Mouse (Mus musculus) neural tube, embryonic 12.5 days (tissue): ENCODE measurements around the gene Plagl1. TPM values are rescaled to one million over a fixed set of nuclear protein-coding genes. Genes with fewer than 3 reads are reported as not detected.

Source experiments
- ATAC-seq: fragments of 200-750 bp; cut with Nextera tagmentation; 2 replicates; pipeline ENCODE4 v1.8.0; 2017; ENCODE audit warnings: low read depth, mild to moderate bottlenecking, moderate TSS enrichment, moderate library complexity; ENCODE audit not compliant: low FRiP score
- H3K27ac ChIP-seq: fragments of 300-500 bp; sonication (generic); 2 replicates; pipeline ENCODE4 v1.5.1; 2016
- H3K27me3 ChIP-seq: fragments of 300-500 bp; sonication (generic); replicated peaks from 2 replicates; pipeline ENCODE4 v1.6.1; 2016; ENCODE audit warnings: mild to moderate bottlenecking
- H3K36me3 ChIP-seq: fragments of 300-500 bp; sonication (generic); 2 replicates; pipeline ENCODE4 v1.6.1; 2016; ENCODE audit warnings: mild to moderate bottlenecking
- H3K4me1 ChIP-seq: fragments of 300-500 bp; sonication (generic); 2 replicates; pipeline ENCODE4 v1.6.1; 2016
- H3K4me2 ChIP-seq: fragments of 300-500 bp; sonication (generic); replicated peaks from 2 replicates; pipeline ENCODE4 v1.6.1; 2016; ENCODE audit warnings: mild to moderate bottlenecking
- H3K4me3 ChIP-seq: fragments of 300-500 bp; sonication (generic); 2 replicates; pipeline ENCODE4 v1.5.1; 2016
- H3K9ac ChIP-seq: fragments of 300-500 bp; sonication (generic); 2 replicates; pipeline ENCODE4 v1.6.1; 2016; ENCODE audit warnings: mild to moderate bottlenecking
- H3K9me3 ChIP-seq: fragments of 300-500 bp; sonication (generic); 2 replicates; pipeline ENCODE4 v1.6.1; 2016; ENCODE audit warnings: mild to moderate bottlenecking
- WGBS: fragments of 180-500 bp; shearing (Covaris S2); methylation state at CpG from one replicate; pipeline ENCODE4 v1.1.7; 2016; 5-methylcytosine and 5-hydroxymethylcytosine counted together
- polyA plus RNA-seq: library from polyadenylated mRNA; unstranded; fragments of >200 nt; fragmentation: Nextera tagmentation; extraction: Ambion mirVana; gene quantifications from 2 replicates; pipeline ENCODE4 v1.2.1, GENCODE M21; 2016

Gene Plagl1
- polyA plus RNA-seq, 1 experiment from 2014 or later, result 83.7 TPM

DNA sequence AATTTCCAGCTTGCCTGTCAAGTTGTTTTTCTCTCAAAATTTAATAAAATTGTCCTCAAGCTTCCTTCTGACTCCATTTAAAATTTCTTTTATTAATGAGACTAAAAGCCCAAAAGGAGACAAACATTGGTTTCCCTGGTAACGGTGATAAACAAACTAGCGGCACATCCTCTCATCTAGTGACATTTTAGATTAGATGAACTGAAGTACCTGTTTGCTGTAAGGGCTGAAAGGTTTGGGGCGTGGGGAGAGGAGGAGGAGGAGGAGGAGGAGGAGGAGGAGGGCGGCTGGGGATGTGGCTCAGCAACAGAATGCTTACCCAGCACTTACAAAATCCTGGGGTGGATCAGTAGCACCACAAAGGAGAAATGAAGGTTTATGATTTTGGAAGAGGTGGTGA lies 12.5 kb upstream of the Plagl1 start:
- no peaks in the 10 kb centered on the region for H3K9me3 ChIP-seq
- H3K9ac ChIP-seq, result no peak overlapping the region
- H3K27me3 ChIP-seq, result no peaks in the 10 kb centered on the region
- H3K4me3 ChIP-seq, result no peak overlapping the region
- no peak overlapping the region for H3K27ac ChIP-seq
- H3K4me2 ChIP-seq, result no peak overlapping the region
- no peak for ATAC-seq
- H3K4me1 ChIP-seq, result no peaks in the 10 kb centered on the region
- 50% methylated on average over 4 of the region's 4 CpGs for WGBS
- no peaks in the 10 kb centered on the region for H3K36me3 ChIP-seq

DNA sequence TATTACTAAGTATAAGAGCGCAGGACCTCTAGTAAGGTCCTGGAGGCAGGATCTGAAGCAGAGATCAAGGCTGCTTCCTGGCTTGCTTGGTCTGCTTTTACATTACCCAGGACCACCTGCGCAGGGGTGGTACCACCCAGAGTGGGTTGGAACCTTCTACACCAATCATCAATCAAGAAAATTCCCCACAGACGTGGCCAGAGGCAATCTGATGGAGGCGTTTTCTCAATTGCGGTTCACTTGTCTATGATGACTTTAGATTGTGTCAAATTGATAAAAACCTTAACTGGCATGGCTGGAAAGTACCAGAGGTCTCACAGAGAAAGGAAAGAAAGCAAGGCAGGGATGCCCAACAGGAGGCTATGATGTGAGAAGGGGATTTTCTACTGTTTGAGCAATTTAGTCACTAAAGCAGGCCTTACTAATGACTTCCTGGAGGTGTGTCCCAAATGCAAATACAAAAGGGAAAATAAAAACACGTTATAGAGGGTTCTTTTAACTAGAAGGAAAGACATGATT lies 3.4 kb upstream of the Plagl1 start:
- H3K9me3 ChIP-seq, result no peaks in the 10 kb centered on the region
- H3K4me2 ChIP-seq, result no peak overlapping the region
- no peak overlapping the region for H3K27ac ChIP-seq
- no peak overlapping the region for H3K9ac ChIP-seq
- no peak for ATAC-seq
- peaks cover 6% of the 10 kb centered on the region for H3K4me1 ChIP-seq
- H3K36me3 ChIP-seq, result no peaks in the 10 kb centered on the region
- 79% methylated on average over 6 of the region's 6 CpGs for WGBS
- H3K4me3 ChIP-seq, result no peak overlapping the region
- H3K27me3 ChIP-seq, result peaks cover 24% of the 10 kb centered on the region

GRCm38 (mm10) chr10:13060821-13061671 lies 742 bp downstream of the Plagl1 start:
- no peaks in the 10 kb centered on the region for H3K9me3 ChIP-seq
- H3K27me3 ChIP-seq, result peaks cover 24% of the 10 kb centered on the region
- peak overlapping the region; percentile 44 for H3K4me3 ChIP-seq
- peak overlapping the region; percentile 84 for H3K4me2 ChIP-seq
- peak; percentile 68 for ATAC-seq
- H3K27ac ChIP-seq, result no peak overlapping the region
- WGBS, result 11% methylated on average over 46 of the region's 46 CpGs
- peak overlapping the region; percentile 49 for H3K9ac ChIP-seq
- H3K36me3 ChIP-seq, result no peaks in the 10 kb centered on the region
- peaks cover 12% of the 10 kb centered on the region for H3K4me1 ChIP-seq

- no peak overlapping the region for H3K27ac ChIP-seq
- peaks cover 12% of the 10 kb centered on the region for H3K4me1 ChIP-seq
- H3K27me3 ChIP-seq, result peaks cover 24% of the 10 kb centered on the region
- H3K36me3 ChIP-seq, result no peaks in the 10 kb centered on the region
- ATAC-seq, result no peak
- WGBS, result 46% methylated on average over 8 of the region's 8 CpGs
- H3K9ac ChIP-seq, result no peak overlapping the region
- H3K9me3 ChIP-seq, result no peaks in the 10 kb centered on the region
- H3K4me2 ChIP-seq, result no peak overlapping the region
- no peak overlapping the region for H3K4me3 ChIP-seq
Measured at GRCm38 (mm10) chr10:13062373-13062772, 2.1 kb downstream of the Plagl1 start.

DNA sequence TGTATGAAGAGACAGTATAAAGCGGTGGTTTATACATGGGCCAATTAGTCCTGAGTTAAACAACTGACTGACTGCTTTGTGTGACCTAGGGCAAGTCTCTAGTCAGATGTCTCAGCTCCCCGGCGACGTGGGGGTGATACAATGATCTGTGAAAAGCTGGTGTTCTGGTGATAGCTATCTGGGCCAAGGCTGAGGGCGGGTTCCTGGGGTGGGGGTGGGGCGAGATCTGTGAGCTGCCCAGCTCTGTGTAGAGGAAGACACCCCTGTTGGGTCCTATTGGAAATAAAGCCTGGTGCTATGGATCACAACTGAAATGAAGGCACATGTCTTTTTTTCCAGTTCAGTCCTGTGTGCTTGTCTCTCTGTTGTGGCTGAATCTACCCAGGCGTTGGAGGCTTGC lies 3.2 kb downstream of the Plagl1 start:
- Histone ChIP-seq H3K9me3 (no peaks in the 10 kb centered on the region), H3K4me3 (no peak overlapping the region), H3K36me3 (no peaks in the 10 kb centered on the region), H3K4me2 (no peak overlapping the region), H3K9ac (no peak overlapping the region), H3K27me3 (peaks cover 24% of the 10 kb centered on the region), H3K4me1 (peaks cover 12% of the 10 kb centered on the region), H3K27ac (no peak overlapping the region)
- WGBS, result 18% methylated on average over 7 of the region's 7 CpGs
- ATAC-seq, result 0 out of 2 replicates have a peak, but pooled peaks have one; percentile 22

DNA sequence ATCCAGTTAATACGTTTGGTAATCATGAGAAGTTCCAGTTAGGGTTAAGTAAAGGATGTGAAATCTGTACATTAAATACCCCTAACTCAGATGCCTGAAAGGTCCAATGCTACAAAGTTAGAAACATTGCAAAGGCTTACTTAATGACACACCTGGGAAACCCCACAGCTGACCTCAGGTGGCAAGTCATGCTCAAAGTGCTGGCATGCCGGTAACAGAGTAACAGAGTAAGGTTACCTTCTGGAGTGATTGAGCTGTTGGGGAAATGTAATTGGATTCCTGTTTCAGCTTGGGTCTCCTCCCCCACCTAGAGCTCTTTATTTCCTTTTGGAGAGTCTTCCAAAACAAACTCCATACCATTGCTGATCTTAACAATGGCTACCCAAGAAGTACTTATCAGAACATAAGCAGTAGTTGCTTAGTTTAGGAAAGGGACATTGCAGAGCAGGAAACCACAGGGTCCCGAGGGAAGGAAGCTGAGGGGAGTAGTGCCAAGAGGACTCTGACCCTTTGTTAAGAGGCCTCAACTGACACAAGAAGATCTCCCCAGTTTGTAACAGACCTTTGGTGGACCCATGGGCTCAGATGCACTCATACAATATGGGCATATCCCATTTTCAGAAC lies 4.9 kb downstream of the Plagl1 start:
- WGBS, result 80% methylated on average over 3 of the region's 3 CpGs
- H3K27ac ChIP-seq, result no peak overlapping the region
- H3K4me3 ChIP-seq, result no peak overlapping the region
- peaks cover 16% of the 10 kb centered on the region for H3K27me3 ChIP-seq
- no peak for ATAC-seq
- H3K4me2 ChIP-seq, result no peak overlapping the region
- H3K9me3 ChIP-seq, result no peaks in the 10 kb centered on the region
- no peaks in the 10 kb centered on the region for H3K36me3 ChIP-seq
- peaks cover 12% of the 10 kb centered on the region for H3K4me1 ChIP-seq
- H3K9ac ChIP-seq, result no peak overlapping the region

- Histone ChIP-seq H3K9ac (no peak overlapping the region), H3K9me3 (peaks cover 7% of the 10 kb centered on the region; the same call in 1 of the 2 replicates), H3K4me1 (no peaks in the 10 kb centered on the region), H3K4me3 (no peak overlapping the region), H3K36me3 (no peaks in the 10 kb centered on the region), H3K27me3 (no peaks in the 10 kb centered on the region), H3K27ac (no peak overlapping the region), H3K4me2 (no peak overlapping the region)
- no peak for ATAC-seq
- WGBS, result 97% methylated on average over 2 of the region's 2 CpGs
Measured at GRCm38 (mm10) chr10:13071031-13071430, 10.7 kb downstream of the Plagl1 start.

DNA sequence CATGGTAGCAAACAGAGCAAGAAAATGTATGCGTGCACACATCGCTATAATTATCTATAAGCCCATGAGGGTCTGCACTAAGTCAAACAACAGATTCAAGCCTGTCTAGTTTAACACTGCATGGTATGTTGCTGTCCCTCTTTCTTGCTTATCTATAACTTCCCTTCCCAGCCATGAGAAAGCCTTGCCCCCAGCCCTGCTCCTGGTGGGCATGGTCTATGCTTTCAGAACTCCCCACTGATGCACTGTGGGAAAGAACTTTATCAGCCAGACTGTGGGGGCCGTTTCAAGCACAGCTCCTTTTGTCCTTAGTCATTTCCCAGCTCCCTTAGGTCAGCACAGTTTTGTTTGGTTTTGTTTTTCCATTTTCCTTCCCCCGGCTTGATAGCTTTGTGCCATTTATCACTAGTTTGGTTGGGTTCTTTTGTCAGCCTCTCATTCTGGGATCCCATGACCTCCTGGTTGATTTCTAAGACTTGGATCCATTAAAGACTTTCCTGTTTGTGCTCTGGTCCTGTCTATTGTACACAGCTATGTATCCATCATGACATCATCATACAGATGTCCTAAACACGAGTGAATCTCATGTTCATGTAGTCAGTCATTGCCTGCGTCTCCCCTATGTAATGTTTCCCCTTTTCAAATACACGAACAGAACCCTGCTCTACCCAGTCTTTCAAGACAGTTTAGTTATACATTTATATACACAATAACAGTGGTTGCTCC lies 16.7 kb downstream of the Plagl1 start:
- Histone ChIP-seq H3K4me1 (no peaks in the 10 kb centered on the region), H3K36me3 (no peaks in the 10 kb centered on the region), H3K27ac (no peak overlapping the region), H3K9ac (no peak overlapping the region), H3K27me3 (no peaks in the 10 kb centered on the region), H3K4me3 (no peak overlapping the region), H3K9me3 (no peaks in the 10 kb centered on the region), H3K4me2 (no peak overlapping the region)
- no peak for ATAC-seq
- WGBS, result 62% methylated on average over 7 of the region's 7 CpGs

GRCm38 (mm10) chr10:13082459-13082858 lies 22.2 kb downstream of the Plagl1 start:
- Histone ChIP-seq H3K36me3 (no peaks in the 10 kb centered on the region), H3K4me2 (no peak overlapping the region), H3K4me1 (no peaks in the 10 kb centered on the region), H3K27ac (no peak overlapping the region), H3K9me3 (no peaks in the 10 kb centered on the region), H3K27me3 (no peaks in the 10 kb centered on the region), H3K4me3 (no peak overlapping the region), H3K9ac (no peak overlapping the region)
- peak; percentile 66; the same call in 1 of the 2 replicates for ATAC-seq
- 47% methylated on average over 12 of the region's 12 CpGs for WGBS

GRCm38 (mm10) chr10:13090596-13091424 lies 30.5 kb downstream of the Plagl1 start:
- H3K4me2 ChIP-seq, result peak overlapping the region; percentile 55
- peak overlapping the region; percentile 65 for H3K9ac ChIP-seq
- 53% methylated on average over 70 of the region's 70 CpGs for WGBS
- H3K4me1 ChIP-seq, result no peaks in the 10 kb centered on the region
- H3K27me3 ChIP-seq, result no peaks in the 10 kb centered on the region
- peaks cover 22% of the 10 kb centered on the region for H3K9me3 ChIP-seq
- no peaks in the 10 kb centered on the region for H3K36me3 ChIP-seq
- peak; percentile 94 for ATAC-seq
- H3K4me3 ChIP-seq, result peak overlapping the region; percentile 56
- no peak overlapping the region for H3K27ac ChIP-seq

DNA sequence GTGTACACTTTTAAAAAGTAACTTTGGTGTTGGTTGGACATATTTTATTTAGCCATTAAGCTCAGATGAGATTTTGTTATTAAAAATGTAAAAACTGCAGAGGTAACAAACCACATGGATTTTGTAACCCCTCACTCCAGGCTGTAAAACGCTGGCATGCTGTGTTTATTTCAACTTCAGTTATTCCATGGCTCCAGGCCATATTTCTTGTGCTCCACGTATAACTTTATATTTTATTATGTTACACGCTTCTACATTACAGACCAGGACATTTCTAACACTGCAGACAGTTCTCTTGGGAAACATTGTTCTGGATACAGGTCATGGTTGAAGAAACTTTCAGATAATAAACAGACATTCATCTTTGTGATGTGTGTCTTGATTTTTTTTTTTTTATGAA lies 32.7 kb downstream of the Plagl1 start:
- ATAC-seq, result no peak
- H3K27me3 ChIP-seq, result no peaks in the 10 kb centered on the region
- no peaks in the 10 kb centered on the region for H3K36me3 ChIP-seq
- no peaks in the 10 kb centered on the region for H3K4me1 ChIP-seq
- 56% methylated on average over 3 of the region's 3 CpGs for WGBS
- H3K9me3 ChIP-seq, result peaks cover 22% of the 10 kb centered on the region
- no peak overlapping the region for H3K4me3 ChIP-seq
- H3K4me2 ChIP-seq, result peak overlapping the region; percentile 40
- no peak overlapping the region for H3K9ac ChIP-seq
- no peak overlapping the region for H3K27ac ChIP-seq
